Mouse (Mus musculus) forebrain, embryonic 14.5 days (tissue): ENCODE results near the gene H2-DMb1. TPM values are rescaled to one million over a fixed set of nuclear protein-coding genes. Genes with fewer than 3 reads are reported as not detected.

Source experiments
- ATAC-seq: fragments of 200-750 bp; cut with Nextera tagmentation; 2 replicates; pipeline ENCODE4 v1.8.0; 2017; ENCODE audit warnings: mild to moderate bottlenecking, moderate library complexity
- DNase-seq: peaks from one replicate; pipeline ENCODE4 v3.0.0-alpha.2; 2015; ENCODE audit warnings: low spot score
- H3K27ac ChIP-seq: fragments of 300-500 bp; sonication (generic); 2 replicates; pipeline ENCODE4 v1.5.1; 2014; ENCODE audit warnings: low read depth, mild to moderate bottlenecking, control low read depth, low read length, moderate library complexity
- H3K27me3 ChIP-seq: fragments of 300-500 bp; sonication (generic); replicated peaks from 2 replicates; pipeline ENCODE4 v1.6.1; 2014; ENCODE audit warnings: low read length, control low read depth, mixed read lengths; ENCODE audit not compliant: control insufficient read depth, insufficient read depth
- H3K36me3 ChIP-seq: fragments of 300-500 bp; sonication (generic); 2 replicates; pipeline ENCODE4 v1.6.1; 2014; ENCODE audit warnings: low read length, control low read depth; ENCODE audit not compliant: control insufficient read depth, insufficient read depth
- H3K4me1 ChIP-seq: fragments of 300-500 bp; sonication (generic); 2 replicates; pipeline ENCODE4 v1.6.1; 2014; ENCODE audit warnings: antibody characterized with exemption, low read length, control low read depth; ENCODE audit not compliant: control insufficient read depth, insufficient read depth
- H3K4me2 ChIP-seq: fragments of 300-500 bp; sonication (generic); 2 replicates; pipeline ENCODE4 v1.6.1; 2014; ENCODE audit warnings: mild to moderate bottlenecking, control low read depth, low read length
- H3K4me3 ChIP-seq: fragments of 300-500 bp; sonication (generic); 2 replicates; pipeline ENCODE4 v1.5.1; 2014; ENCODE audit warnings: low read depth, low read length, control low read depth
- H3K9ac ChIP-seq: fragments of 300-500 bp; sonication (generic); 2 replicates; pipeline ENCODE4 v1.6.1; 2014; ENCODE audit warnings: mild to moderate bottlenecking, low read length, control low read depth, moderate library complexity
- H3K9me3 ChIP-seq: fragments of 300-500 bp; sonication (generic); replicated peaks from 2 replicates; pipeline ENCODE4 v1.6.1; 2016; ENCODE audit warnings: low read length, control low read depth, mixed read lengths; ENCODE audit not compliant: control insufficient read depth
- WGBS: fragments of 180-500 bp; shearing (Covaris S2); extraction: QIAGEN DNeasy Blood & Tissue Kit; methylation state at CpG from one replicate; pipeline ENCODE4 v1.1.7; 2014; 5-methylcytosine and 5-hydroxymethylcytosine counted together
- polyA plus RNA-seq: library from polyadenylated mRNA; unstranded; fragments of >200 nt; fragmentation: Nextera tagmentation; extraction: Ambion mirVana; gene quantifications from 2 replicates; pipeline ENCODE4 v1.2.1, GENCODE M21; 2014

Gene H2-DMb1
- polyA plus RNA-seq, 1 experiment from 2014 or later: 1.2 TPM

DNA sequence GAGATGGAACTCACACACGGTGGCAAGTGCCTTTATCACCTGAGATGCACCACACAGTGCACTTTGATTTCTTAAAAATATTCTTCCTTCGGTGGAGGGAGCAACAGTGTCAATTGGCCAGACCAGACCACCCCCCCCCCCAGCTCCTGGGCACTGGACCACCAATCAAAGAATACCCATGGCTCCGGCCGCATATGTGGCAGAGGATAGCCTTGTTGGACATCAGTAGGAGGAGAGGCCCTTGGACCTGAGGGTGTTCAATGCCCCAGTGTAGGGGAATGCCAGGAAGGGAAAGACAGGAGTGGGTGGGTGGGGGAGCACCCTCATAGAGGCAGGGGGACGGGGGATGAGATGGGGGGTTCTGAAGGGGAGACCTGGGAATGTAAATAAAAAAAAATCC lies 53.9 kb downstream of the H2-DMb1 start:
- 86% methylated on average over 5 of the region's 5 CpGs for WGBS
- H3K27me3 ChIP-seq: peaks cover 22% of the 10 kb centered on the region
- H3K4me1 ChIP-seq: no peaks in the 10 kb centered on the region
- no peaks in the 10 kb centered on the region for H3K9me3 ChIP-seq
- H3K4me3 ChIP-seq: no peak overlapping the region
- H3K4me2 ChIP-seq: no peak overlapping the region
- no peak overlapping the region for H3K9ac ChIP-seq
- DNase-seq (no peak), ATAC-seq (no peak)
- H3K36me3 ChIP-seq: no peaks in the 10 kb centered on the region
- H3K27ac ChIP-seq: no peak overlapping the region

- 56% methylated on average over 3 of the region's 3 CpGs for WGBS
- H3K9me3 ChIP-seq: no peaks in the 10 kb centered on the region
- no peaks in the 10 kb centered on the region for H3K4me1 ChIP-seq
- no peak overlapping the region for H3K4me2 ChIP-seq
- DNase-seq (no peak), ATAC-seq (no peak)
- no peak overlapping the region for H3K9ac ChIP-seq
- no peak overlapping the region for H3K27ac ChIP-seq
- H3K27me3 ChIP-seq: peaks cover 29% of the 10 kb centered on the region
- H3K36me3 ChIP-seq: no peaks in the 10 kb centered on the region
- no peak overlapping the region for H3K4me3 ChIP-seq
Measured at GRCm38 (mm10) chr17:34207456-34207855, 54.6 kb downstream of the H2-DMb1 start.

GRCm38 (mm10) chr17:34207866-34208265 lies 55.0 kb downstream of the H2-DMb1 start:
- H3K4me2 ChIP-seq: no peak overlapping the region

GRCm38 (mm10) chr17:34208421-34208820 lies 55.5 kb downstream of the H2-DMb1 start:
- peaks cover 37% of the 10 kb centered on the region for H3K27me3 ChIP-seq
- H3K9ac ChIP-seq: no peak overlapping the region
- WGBS: 25% methylated on average over 8 of the region's 10 CpGs
- H3K4me1 ChIP-seq: no peaks in the 10 kb centered on the region
- DNase-seq: no peak
- H3K4me3 ChIP-seq: no peak overlapping the region
- H3K4me2 ChIP-seq: no peak overlapping the region
- H3K9me3 ChIP-seq: no peaks in the 10 kb centered on the region
- H3K36me3 ChIP-seq: no peaks in the 10 kb centered on the region
- H3K27ac ChIP-seq: no peak overlapping the region
- no peak for ATAC-seq

More at GRCm38 (mm10) chr17:34207866-34208265, 55.0 kb downstream of the H2-DMb1 start:
- no peaks in the 10 kb centered on the region for H3K36me3 ChIP-seq
- DNase-seq: no peak
- no peak overlapping the region for H3K9ac ChIP-seq
- no peaks in the 10 kb centered on the region for H3K9me3 ChIP-seq
- 95% methylated on average over 9 of the region's 9 CpGs for WGBS
- no peaks in the 10 kb centered on the region for H3K4me1 ChIP-seq
- H3K27ac ChIP-seq: no peak overlapping the region
- H3K4me3 ChIP-seq: no peak overlapping the region
- ATAC-seq: no peak
- peaks cover 32% of the 10 kb centered on the region for H3K27me3 ChIP-seq

GRCm38 (mm10) chr17:34209680-34210079 lies 56.8 kb downstream of the H2-DMb1 start:
- H3K9me3 ChIP-seq: no peaks in the 10 kb centered on the region

More at GRCm38 (mm10) chr17:34209680-34210079, 56.8 kb downstream of the H2-DMb1 start:
- no peak overlapping the region for H3K4me3 ChIP-seq
- no peaks in the 10 kb centered on the region for H3K4me1 ChIP-seq
- no peaks in the 10 kb centered on the region for H3K36me3 ChIP-seq
- H3K27me3 ChIP-seq: peaks cover 46% of the 10 kb centered on the region
- DNase-seq (no peak), ATAC-seq (no peak)
- WGBS: 56% methylated on average over 3 of the region's 3 CpGs
- no peak overlapping the region for H3K27ac ChIP-seq
- H3K9ac ChIP-seq: no peak overlapping the region
- no peak overlapping the region for H3K4me2 ChIP-seq

Other genes with a start within 250 kb of the H2-DMb1 start
- gene Platr17, start 247.9 kb upstream of the H2-DMb1 start, polyA plus RNA-seq: 0.28 TPM in 1 of 2 replicates, not detected in the other
- gene Daxx, start 243.7 kb upstream of the H2-DMb1 start, polyA plus RNA-seq: 43.3 and 48.0 TPM in 2 replicates
- 14.1 and 17.7 TPM in 2 replicates for gene Tapbp, start 237.2 kb upstream of the H2-DMb1 start, polyA plus RNA-seq
- gene Zbtb22, start 237.2 kb upstream of the H2-DMb1 start, polyA plus RNA-seq: 12.3 and 12.6 TPM in 2 replicates
- gene Rgl2, start 223.5 kb upstream of the H2-DMb1 start, polyA plus RNA-seq: 27.2 and 36.0 TPM in 2 replicates
- gene Pfdn6, start 212.7 kb upstream of the H2-DMb1 start, polyA plus RNA-seq: 185 and 192 TPM in 2 replicates
- 10.5 and 14.6 TPM in 2 replicates for gene Wdr46, start 212.4 kb upstream of the H2-DMb1 start, polyA plus RNA-seq
- gene B3galt4, start 201.6 kb upstream of the H2-DMb1 start, polyA plus RNA-seq: 6.0 and 6.7 TPM in 2 replicates
- 41.6 and 50.4 TPM in 2 replicates for gene Vps52, start 197.3 kb upstream of the H2-DMb1 start, polyA plus RNA-seq
- gene Rps18, start 197.1 kb upstream of the H2-DMb1 start, polyA plus RNA-seq: 1,022 and 1,419 TPM in 2 replicates
- 11.6 and 14.2 TPM in 2 replicates for gene H2-K1, start 152.7 kb upstream of the H2-DMb1 start, polyA plus RNA-seq
- 6.7 and 7.4 TPM in 2 replicates for gene Ring1, start 128.4 kb upstream of the H2-DMb1 start, polyA plus RNA-seq
- 60.2 and 75.4 TPM in 2 replicates for gene H2-Ke6, start 125.0 kb upstream of the H2-DMb1 start, polyA plus RNA-seq
- gene Slc39a7, start 121.4 kb upstream of the H2-DMb1 start, polyA plus RNA-seq: 78.3 and 84.1 TPM in 2 replicates
- gene Rxrb, start 121.3 kb upstream of the H2-DMb1 start, polyA plus RNA-seq: 21.4 and 27.7 TPM in 2 replicates
- gene Col11a2, start 113.6 kb upstream of the H2-DMb1 start, polyA plus RNA-seq: 0.95 and 1.6 TPM in 2 replicates
- 0.22 TPM in 1 of 2 replicates, not detected in the other for gene H2-Oa, start 60.7 kb upstream of the H2-DMb1 start, polyA plus RNA-seq
- gene H2-DMa, start 33.5 kb upstream of the H2-DMb1 start, polyA plus RNA-seq: 11.0 and 11.6 TPM in 2 replicates
- gene Brd2, start 30.4 kb upstream of the H2-DMb1 start, polyA plus RNA-seq: 118 and 137 TPM in 2 replicates
- 0.18 and 0.36 TPM in 2 replicates for gene H2-DMb2, start 9.8 kb upstream of the H2-DMb1 start, polyA plus RNA-seq
- 1.1 and 1.2 TPM in 2 replicates for gene Tap1, start 34.5 kb downstream of the H2-DMb1 start, polyA plus RNA-seq
- 0.58 and 1.0 TPM in 2 replicates for gene Psmb9, start 34.7 kb downstream of the H2-DMb1 start, polyA plus RNA-seq
- gene Psmb8, start 44.6 kb downstream of the H2-DMb1 start, polyA plus RNA-seq: 1.8 and 2.7 TPM in 2 replicates
- 0.28 and 0.61 TPM in 2 replicates for gene Tap2, start 50.5 kb downstream of the H2-DMb1 start, polyA plus RNA-seq
- 0.18 TPM in 1 of 2 replicates, not detected in the other for gene H2-Ob, start 85.8 kb downstream of the H2-DMb1 start, polyA plus RNA-seq
- 1.4 and 2.1 TPM in 2 replicates for gene H2-Ab1, start 104.6 kb downstream of the H2-DMb1 start, polyA plus RNA-seq
- 0.25 and 0.27 TPM in 2 replicates for gene H2-Aa, start 134.8 kb downstream of the H2-DMb1 start, polyA plus RNA-seq
- gene H2-Eb1, start 152.8 kb downstream of the H2-DMb1 start, polyA plus RNA-seq: 0.85 and 1.4 TPM in 2 replicates
- not detected in 2 replicates for gene H2-Eb2, start 172.6 kb downstream of the H2-DMb1 start, polyA plus RNA-seq
- not detected in 2 replicates for gene Btnl2, start 201.8 kb downstream of the H2-DMb1 start, polyA plus RNA-seq
- gene Btnl1, start 224.1 kb downstream of the H2-DMb1 start, polyA plus RNA-seq: not detected in 2 replicates
- 3.7 and 4.2 TPM in 2 replicates for gene BC051142, start 245.7 kb downstream of the H2-DMb1 start, polyA plus RNA-seq